Mouse (Mus musculus) 3134 (cell line): ENCODE data around the gene 1110051M20Rik.

ENCODE experiments used
- DNase-seq: peaks from one replicate; pipeline ENCODE4 v3.0.0-alpha.2; 2011; ENCODE audit warnings: low spot score; ENCODE audit not compliant: insufficient read length; ENCODE audit errors: extremely low read depth

The 1110051M20Rik gene

GRCm38 (mm10) chr2:91424061-91424720 lies 20.3 kb downstream of the 1110051M20Rik start:
- no peak for DNase-seq

- DNase-seq: no peak
Measured at GRCm38 (mm10) chr2:91421641-91422040, 22.9 kb downstream of the 1110051M20Rik start.

DNA sequence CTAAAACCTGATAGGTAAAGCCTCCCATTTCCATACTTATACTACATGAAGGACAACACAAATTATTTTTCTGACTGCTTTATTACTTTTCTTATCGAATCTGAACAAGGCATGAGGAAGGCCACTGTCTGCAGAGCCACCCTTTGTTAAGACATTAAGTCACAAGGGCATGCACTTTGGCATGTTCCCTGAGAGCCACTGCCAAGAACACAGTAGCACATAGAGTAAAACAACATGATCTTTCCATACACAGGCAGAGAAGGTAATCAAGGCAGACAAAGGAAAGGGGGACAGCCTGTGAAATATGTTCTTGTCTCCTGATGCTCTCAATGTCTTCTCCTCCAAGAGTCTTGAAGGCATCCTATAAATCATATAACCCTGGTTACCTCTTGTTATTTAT lies 30.7 kb downstream of the 1110051M20Rik start:
- DNase-seq: no peak

- DNase-seq: no peak
Measured at GRCm38 (mm10) chr2:91412361-91412760, 32.1 kb downstream of the 1110051M20Rik start.

DNA sequence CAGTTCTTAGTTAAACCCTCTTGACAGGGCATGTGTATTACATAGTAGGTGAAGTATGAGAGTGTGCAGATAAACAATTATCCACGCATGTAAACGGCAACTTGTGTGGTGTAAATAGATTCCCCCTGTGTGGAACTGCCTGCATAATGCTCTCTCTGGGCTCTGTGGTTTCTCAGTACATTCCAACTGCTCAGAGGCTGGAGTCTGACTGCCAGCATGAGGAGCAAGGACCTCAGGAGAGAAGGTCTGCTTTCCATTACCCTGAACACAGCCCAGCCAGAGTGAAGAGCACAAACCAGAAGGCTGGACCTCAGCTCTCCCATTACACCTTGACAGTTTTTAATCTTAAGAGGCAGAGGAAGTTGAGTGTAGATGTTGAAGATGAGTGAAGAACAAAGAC lies 33.0 kb downstream of the 1110051M20Rik start:
- no peak for DNase-seq

GRCm38 (mm10) chr2:91408031-91408430 lies 36.5 kb downstream of the 1110051M20Rik start:
- no peak for DNase-seq

GRCm38 (mm10) chr2:91405071-91405470 lies 39.4 kb downstream of the 1110051M20Rik start:
- no peak for DNase-seq

- DNase-seq: no peak
Measured at GRCm38 (mm10) chr2:91399727-91400126, 44.8 kb downstream of the 1110051M20Rik start.

- no peak for DNase-seq
Measured at GRCm38 (mm10) chr2:91399168-91399567, 45.3 kb downstream of the 1110051M20Rik start.

DNA sequence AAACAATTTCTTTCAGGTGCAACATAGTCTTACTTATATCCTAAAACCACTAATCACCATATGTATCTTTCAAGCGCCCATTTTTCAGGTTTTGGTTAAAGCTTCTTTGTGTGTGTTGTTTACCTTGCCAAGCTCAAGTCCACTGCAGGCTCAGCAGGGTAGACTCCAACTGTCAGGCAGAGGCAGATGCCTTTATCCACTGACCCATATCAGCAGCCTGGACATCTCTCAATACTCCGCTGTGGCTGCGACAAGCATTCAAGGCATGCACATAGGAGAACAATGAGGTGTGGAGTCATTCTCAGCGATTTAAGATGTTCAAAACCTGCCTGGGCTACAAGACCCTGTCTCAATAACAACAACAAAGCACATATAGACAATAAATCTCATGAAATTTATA lies 50.4 kb downstream of the 1110051M20Rik start:
- DNase-seq: no peak

DNA sequence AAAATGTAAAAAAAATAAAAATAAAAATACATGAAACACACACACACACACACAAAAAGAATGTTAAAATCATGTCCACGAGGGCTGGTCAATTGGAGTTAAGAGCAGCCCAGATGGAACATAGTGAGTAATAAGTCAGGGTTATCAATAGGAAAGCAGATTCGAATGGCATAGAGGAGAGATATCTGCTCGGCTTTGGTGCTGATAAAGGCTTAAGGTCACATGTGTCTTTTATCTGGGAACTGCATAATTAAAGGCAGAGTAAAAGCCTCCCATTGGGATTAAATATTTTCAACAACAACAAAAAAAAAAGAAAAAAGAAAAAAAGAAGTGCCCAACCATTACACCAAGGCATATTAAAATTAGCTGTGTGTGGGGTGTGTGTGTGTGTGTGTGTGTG lies 55.8 kb downstream of the 1110051M20Rik start:
- DNase-seq: no peak

GRCm38 (mm10) chr2:91388281-91388680 lies 56.2 kb downstream of the 1110051M20Rik start:
- no peak for DNase-seq

- DNase-seq: no peak
Measured at GRCm38 (mm10) chr2:91387287-91387958, 57.1 kb downstream of the 1110051M20Rik start.

DNA sequence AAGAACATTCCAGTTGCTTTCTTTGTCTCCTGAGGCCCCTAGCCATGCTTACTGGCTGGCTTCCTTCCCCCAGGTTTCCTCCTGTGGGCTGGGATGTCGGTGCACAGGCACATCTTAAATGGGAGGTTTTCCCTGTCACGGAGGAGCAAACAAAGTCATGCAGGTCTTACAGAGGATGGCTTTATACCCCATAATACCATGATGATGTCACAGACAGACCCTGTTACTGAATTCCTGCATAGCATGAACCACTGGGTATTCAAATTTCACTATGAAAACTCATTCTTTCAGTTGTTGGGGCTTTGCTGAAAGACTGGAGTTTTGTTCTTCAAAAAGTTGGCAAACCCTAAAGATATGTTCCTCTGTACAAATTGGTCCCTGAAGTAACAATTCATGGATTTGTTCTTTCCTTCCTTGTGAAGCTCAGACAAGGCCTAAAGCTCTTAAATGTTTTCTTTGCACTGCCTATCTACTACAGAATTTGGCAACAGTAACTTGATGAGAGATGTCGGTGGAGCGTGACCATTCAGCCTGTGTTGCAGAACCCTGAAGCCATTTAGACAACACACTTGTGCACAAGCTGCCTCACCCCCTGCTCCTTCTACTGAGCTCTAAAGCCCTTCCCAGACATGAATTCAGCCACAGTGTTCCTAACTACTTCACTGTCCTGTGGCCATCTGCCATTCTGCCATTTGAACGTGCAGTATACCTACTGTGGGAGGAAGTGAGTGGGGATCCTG lies 57.8 kb downstream of the 1110051M20Rik start:
- no peak for DNase-seq

- no peak for DNase-seq
Measured at GRCm38 (mm10) chr2:91383294-91383693, 61.2 kb downstream of the 1110051M20Rik start.

DNA sequence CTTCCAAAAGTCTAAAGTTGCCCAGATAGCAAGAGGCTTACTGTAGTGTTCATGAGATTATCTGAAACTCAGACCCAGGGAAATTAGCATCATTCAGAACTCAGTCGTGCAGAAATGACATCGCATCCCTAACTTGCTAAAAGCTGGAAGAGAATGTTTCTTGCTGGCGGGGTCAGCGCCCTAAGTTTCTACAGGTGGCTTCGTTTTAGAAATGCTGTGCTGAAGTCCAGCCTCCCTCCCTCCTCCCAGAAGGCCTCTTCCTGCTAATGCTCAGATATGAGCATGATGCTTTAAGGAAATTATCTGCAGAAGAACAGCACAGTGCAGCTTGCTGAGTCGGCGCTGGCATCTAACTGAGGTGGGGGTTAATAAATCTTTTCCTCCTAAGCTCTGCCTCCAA lies 67.5 kb downstream of the 1110051M20Rik start:
- no peak for DNase-seq

- no peak for DNase-seq
Measured at GRCm38 (mm10) chr2:91370314-91370713, 74.2 kb downstream of the 1110051M20Rik start.

- DNase-seq: no peak
Measured at GRCm38 (mm10) chr2:91363272-91363671, 81.2 kb downstream of the 1110051M20Rik start.

- no peak for DNase-seq
Measured at GRCm38 (mm10) chr2:91361068-91361528, 83.4 kb downstream of the 1110051M20Rik start.

GRCm38 (mm10) chr2:91355767-91356166 lies 88.7 kb downstream of the 1110051M20Rik start:
- no peak for DNase-seq

GRCm38 (mm10) chr2:91354727-91355403 lies 89.6 kb downstream of the 1110051M20Rik start:
- DNase-seq: no peak
